Mouse (Mus musculus) kidney, postnatal 14 days (tissue): ENCODE data around the gene Olfr273.
"Not testable (repeated sequence)": the region's sequence is repeated elsewhere in the genome, so short reads cannot be mapped to it uniquely, and the experiment has no call there.

Source experiments
- DNase-seq: peaks from one replicate; pipeline ENCODE4 v3.0.0; 2022; ENCODE audit warnings: mixed read lengths

The Olfr273 gene

DNA sequence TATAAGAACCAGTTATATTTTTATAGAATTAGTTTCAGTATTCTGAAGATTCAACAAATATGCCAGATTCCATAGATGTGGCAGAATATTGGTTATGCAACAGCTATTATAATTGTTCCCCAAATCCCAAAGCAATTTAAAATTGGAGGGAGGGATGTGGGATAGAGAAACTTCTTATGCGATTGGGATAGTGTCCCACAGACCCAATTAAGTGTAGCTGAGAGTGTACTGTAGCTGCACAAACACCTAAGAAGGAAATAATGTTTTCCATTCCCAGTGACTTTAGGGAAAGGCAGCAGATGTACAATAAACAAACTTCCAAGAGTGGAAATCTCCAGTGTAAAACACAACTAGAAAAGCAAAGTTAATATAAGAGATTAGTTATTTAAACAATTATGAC lies at the start of gene Olfr273:
Olfr273 (minus strand) TSS at position 101 of the 400 bp plus-strand sequence.
- no peak for DNase-seq

DNA sequence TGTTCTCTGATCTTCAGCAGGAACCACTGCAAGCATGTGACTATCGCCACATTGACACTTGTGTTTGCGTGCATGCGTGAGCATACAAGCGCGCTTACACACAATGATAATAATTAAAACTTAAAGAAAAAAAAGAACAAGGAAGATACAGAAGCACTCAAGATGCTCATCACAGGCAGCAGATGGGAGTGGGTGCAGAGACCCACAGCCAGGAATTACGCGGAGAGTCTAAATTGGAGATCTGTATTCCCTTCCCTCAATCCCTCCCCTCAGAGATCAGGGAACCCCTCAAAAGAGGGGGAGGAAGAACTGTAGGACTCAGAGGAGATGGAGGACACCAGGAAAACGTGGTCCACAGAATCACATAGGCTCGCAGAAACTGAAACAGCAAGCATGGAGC lies 5.1 kb upstream of the Olfr273 start:
- DNase-seq: no peak

DNA sequence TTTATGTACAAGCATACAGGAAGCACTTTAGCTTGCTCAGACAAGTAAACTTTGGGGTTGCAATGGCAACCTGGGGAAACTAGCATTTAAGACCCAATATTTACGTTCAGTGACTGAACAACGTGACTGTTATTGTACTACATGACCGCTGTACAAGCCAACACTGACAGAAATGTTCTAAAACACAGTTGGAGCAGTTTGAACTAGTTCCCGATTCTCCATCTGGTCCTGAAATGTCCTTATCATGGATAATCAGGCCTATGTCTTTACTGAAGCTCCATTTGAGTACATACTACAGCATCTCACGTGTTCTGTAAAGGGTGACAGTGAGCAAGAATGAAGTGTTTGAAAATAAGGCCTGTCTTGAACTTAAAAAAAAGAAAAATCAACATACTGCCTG lies 9.4 kb downstream of the Olfr273 start:
- no peak for DNase-seq

DNA sequence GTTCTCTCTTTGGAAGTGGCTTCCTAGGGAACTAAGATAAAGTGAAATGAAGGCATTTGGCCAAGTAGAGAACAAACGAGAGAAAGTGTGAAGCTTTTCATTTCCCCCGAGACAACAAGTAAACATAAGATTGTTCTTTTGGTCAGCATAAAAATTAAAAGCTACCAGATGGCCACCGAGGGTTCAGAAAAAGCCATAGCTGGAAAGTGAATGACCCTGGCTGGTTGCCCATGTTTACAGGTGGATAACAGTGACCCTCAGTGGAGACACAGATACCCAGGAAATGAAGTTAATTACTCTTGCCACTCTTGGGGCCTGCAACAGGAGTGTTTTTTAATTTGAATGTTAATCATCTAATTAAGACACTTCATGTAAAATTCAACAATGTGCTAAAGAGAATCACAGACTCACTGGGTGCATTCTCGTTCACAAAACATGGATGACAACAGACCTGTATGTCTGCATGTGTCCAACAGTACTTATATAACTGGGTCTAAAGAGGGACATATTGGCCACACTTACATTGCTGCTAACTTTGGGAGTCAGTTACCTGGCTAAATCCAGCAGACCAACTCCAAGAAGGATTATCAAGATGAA lies 9.9 kb downstream of the Olfr273 start:
- no peak for DNase-seq

DNA sequence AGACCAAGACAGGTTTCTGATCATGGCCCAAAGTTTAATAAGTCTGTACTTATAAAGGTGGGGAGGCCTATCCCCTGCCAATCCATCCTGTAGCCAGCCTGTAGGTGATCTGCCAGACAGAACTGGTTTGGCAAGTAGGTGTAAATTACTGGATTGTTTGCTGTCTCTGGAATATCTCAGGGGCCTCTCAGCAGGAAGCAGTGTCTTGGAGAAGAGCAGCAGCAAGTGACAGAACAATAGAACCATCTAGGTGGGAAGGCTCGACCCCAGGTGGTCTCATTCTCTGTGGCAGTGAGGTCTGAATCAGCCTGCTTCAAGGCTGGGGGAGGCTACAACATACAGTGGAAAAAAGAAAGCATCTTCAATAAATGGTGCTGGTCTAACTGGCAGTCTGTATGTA lies 13.6 kb downstream of the Olfr273 start:
- DNase-seq: not testable (repeated sequence)

DNA sequence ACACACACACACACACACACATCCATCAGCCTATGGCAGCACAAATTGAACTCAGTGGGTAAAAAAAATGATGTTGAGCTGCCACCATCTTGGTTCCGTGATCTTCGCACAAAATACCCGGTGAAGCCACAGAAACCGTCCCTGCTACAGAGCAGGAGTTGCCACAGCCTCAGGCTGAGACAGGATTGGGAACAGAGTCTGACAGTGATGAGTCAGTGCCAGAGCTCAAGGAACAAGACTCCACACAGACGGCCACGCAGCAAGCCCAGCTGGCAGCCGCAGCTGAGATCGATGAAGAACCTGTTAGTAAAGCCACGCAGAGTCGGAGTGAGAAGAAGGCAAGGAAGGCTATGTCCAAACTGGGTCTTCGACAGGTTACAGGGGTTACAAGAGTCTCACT lies 37.7 kb downstream of the Olfr273 start:
- no peak for DNase-seq

DNA sequence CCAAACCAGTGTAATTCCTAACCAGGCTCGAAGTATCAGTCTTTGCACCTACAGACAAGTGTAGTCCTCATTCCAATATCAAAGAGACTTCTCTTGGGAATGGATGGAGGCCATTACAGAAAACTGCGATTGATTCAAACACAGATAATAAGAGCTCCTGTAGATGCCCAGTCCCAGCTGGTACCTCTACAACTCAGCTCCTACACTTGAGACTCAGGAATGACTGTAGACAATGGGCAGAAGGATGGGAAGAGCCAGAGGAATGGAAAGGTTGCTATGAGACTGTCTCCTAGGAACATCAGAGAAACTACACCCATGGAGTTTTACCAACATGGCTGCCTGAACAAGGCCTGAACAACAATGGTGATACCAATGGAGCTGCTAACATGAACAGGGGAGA lies 44.7 kb downstream of the Olfr273 start, which contains the start of gene Olfr275:
Olfr275 (plus strand) TSS at position 301 of the 400 bp plus-strand sequence.
- no peak for DNase-seq

DNA sequence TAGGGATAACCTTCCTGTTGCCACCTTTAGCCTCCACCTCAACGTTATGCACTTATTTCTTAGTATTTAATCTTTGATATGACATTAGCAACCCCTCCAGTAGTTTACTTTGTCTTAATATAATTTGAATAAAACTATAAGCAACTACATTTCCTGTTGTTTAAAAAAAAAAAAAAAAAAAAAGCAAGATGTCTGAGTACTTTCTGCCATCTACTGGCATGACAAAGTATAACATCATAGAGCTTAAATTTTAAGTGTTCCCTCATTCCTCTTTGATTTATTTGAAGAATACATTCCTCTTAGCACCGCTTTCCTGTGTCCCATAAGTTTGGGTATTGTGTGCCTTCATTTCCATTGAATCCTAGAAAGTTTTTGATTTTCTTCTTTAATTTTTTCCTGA lies 47.2 kb downstream of the Olfr273 start:
- DNase-seq: no peak
